Mouse (Mus musculus) kidney, embryonic 16.5 days (tissue): ENCODE measurements around the gene Ifne. TPM values are rescaled to one million over a fixed set of nuclear protein-coding genes. Genes with fewer than 3 reads are reported as not detected.
"Not testable (repeated sequence)": the region's sequence is repeated elsewhere in the genome, so short reads cannot be mapped to it uniquely, and the experiment has no call there.

Experiments
- ATAC-seq: fragments of 200-750 bp; cut with Nextera tagmentation; 2 replicates; pipeline ENCODE4 v1.8.0; 2017; ENCODE audit warnings: moderate TSS enrichment; ENCODE audit not compliant: low FRiP score, low TSS enrichment
- H3K27ac ChIP-seq: fragments of 300-500 bp; sonication (generic); 2 replicates; pipeline ENCODE4 v1.5.1; 2014; ENCODE audit warnings: low read length
- H3K27me3 ChIP-seq: fragments of 300-500 bp; sonication (generic); 2 replicates; pipeline ENCODE4 v1.6.1; 2014; ENCODE audit warnings: low read length, control low read depth, mixed read lengths; ENCODE audit not compliant: insufficient read depth
- H3K36me3 ChIP-seq: fragments of 300-500 bp; sonication (generic); 2 replicates; pipeline ENCODE4 v1.6.1; 2014; ENCODE audit warnings: low read length, control low read depth, mixed read lengths; ENCODE audit not compliant: insufficient read depth
- H3K4me1 ChIP-seq: fragments of 300-500 bp; sonication (generic); 2 replicates; pipeline ENCODE4 v1.6.1; 2014; ENCODE audit warnings: low read length, control low read depth, mixed read lengths; ENCODE audit not compliant: insufficient read depth
- H3K4me2 ChIP-seq: fragments of 300-500 bp; sonication (generic); replicated peaks from 2 replicates; pipeline ENCODE4 v1.6.1; 2014; ENCODE audit warnings: low read depth, low read length
- H3K4me3 ChIP-seq: fragments of 300-500 bp; sonication (generic); 2 replicates; pipeline ENCODE4 v1.5.1; 2014; ENCODE audit warnings: mild to moderate bottlenecking, low read length
- H3K9ac ChIP-seq: fragments of 300-500 bp; sonication (generic); replicated peaks from 2 replicates; pipeline ENCODE4 v1.6.1; 2014; ENCODE audit warnings: low read length
- H3K9me3 ChIP-seq: fragments of 300-500 bp; sonication (generic); 2 replicates; pipeline ENCODE4 v1.6.1; 2016; ENCODE audit warnings: low read length, control low read depth
- WGBS: fragments of 180-500 bp; shearing (Covaris S2); extraction: QIAGEN DNeasy Blood & Tissue Kit; methylation state at CpG from one replicate; pipeline ENCODE4 v1.1.7; 2014; 5-methylcytosine and 5-hydroxymethylcytosine counted together
- microRNA counts: library from miRNA; unstranded; fragments of <30 nt; microRNA quantifications from one replicate; lab custom pipeline; 2016
- microRNA-seq: library from miRNA; unstranded; fragments of <30 nt; microRNA quantifications from one replicate; pipeline ENCODE4, GENCODE M21; 2016
- polyA plus RNA-seq: library from polyadenylated mRNA; unstranded; fragments of >200 nt; fragmentation: Nextera tagmentation; extraction: Ambion mirVana; gene quantifications from 2 replicates; pipeline ENCODE4 v1.2.1, GENCODE M21; 2015

The Ifne gene
- polyA plus RNA-seq, 1 experiment from 2014 or later: not detected

GRCm38 (mm10) chr4:88849698-88850097 lies 30.3 kb downstream of the Ifne start, which contains the start of gene Ifna1:
Gene Ifna1 (plus strand): TSS chr4:88850087.
- WGBS: 90% methylated on average over 1 of the region's 1 CpGs
- Histone ChIP-seq H3K9ac (no peak within 1 kb of the TSS), H3K4me2 (no peak within 1 kb of the TSS), H3K9me3 (no peaks in the 10 kb centered on the region), H3K27me3 (no peaks in the 10 kb centered on the region), H3K4me3 (no peak within 1 kb of the TSS), H3K36me3 (no peaks in the 10 kb centered on the region), H3K27ac (no peak within 1 kb of the TSS), H3K4me1 (no peaks in the 10 kb centered on the region)
- no peak for ATAC-seq

- whole genome bisulfite sequencing: 52% methylated on average over 2 of the region's 2 CpGs
- H3K27ac ChIP-seq: no peak overlapping the region
- H3K4me3 ChIP-seq: no peak overlapping the region
- no peaks in the 10 kb centered on the region for H3K36me3 ChIP-seq
- no peaks in the 10 kb centered on the region for H3K4me1 ChIP-seq
- no peak overlapping the region for H3K4me2 ChIP-seq
- no peak for ATAC-seq
- no peaks in the 10 kb centered on the region for H3K9me3 ChIP-seq
- H3K27me3 ChIP-seq: no peaks in the 10 kb centered on the region
- H3K9ac ChIP-seq: no peak overlapping the region
These were observed 34.7 kb downstream of the Ifne start for GRCm38 (mm10) chr4:88845334-88845733.

DNA sequence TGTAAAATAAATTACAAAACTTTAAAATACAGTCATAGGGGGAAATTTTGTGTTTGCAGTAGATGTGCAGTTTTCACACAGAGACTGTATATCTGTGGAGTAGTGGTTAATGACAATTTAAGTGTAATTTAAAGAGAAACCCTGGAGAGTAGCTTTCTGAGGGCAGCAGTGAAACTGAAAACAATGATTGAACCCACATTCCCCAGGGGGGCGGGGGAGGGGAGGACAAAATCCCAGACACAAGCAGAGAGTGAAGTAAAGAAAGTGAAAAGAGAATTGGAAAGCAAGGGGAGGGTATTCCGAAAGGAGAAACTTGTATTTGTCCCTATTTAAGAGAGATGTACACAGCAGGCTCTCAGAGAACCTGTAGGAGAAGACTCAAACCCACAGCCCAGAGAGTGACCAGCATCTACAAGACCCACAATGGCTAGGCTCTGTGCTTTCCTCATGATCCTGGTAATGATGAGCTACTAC lies 38.5 kb downstream of the Ifne start, which contains the start of gene Ifna4:
Gene Ifna4 (plus strand): TSS at position 424 of the 474 bp plus-strand sequence.
- ATAC-seq: no peak
- Histone ChIP-seq H3K27me3 (no peaks in the 10 kb centered on the region), H3K9ac (no peak within 1 kb of the TSS), H3K27ac (no peak within 1 kb of the TSS), H3K9me3 (no peaks in the 10 kb centered on the region), H3K4me3 (no peak within 1 kb of the TSS), H3K4me1 (no peaks in the 10 kb centered on the region), H3K36me3 (no peaks in the 10 kb centered on the region), H3K4me2 (no peak within 1 kb of the TSS)
- 69% methylated on average over 2 of the region's 2 CpGs for WGBS

GRCm38 (mm10) chr4:88840058-88840457 lies 39.9 kb downstream of the Ifne start:
- H3K27ac ChIP-seq: no peak overlapping the region
- WGBS: 71% methylated on average over 3 of the region's 3 CpGs
- no peaks in the 10 kb centered on the region for H3K9me3 ChIP-seq
- no peaks in the 10 kb centered on the region for H3K36me3 ChIP-seq
- no peaks in the 10 kb centered on the region for H3K27me3 ChIP-seq
- no peak for ATAC-seq
- no peak overlapping the region for H3K4me2 ChIP-seq
- no peaks in the 10 kb centered on the region for H3K4me1 ChIP-seq
- no peak overlapping the region for H3K9ac ChIP-seq
- H3K4me3 ChIP-seq: no peak overlapping the region

GRCm38 (mm10) chr4:88838828-88839227 lies 41.2 kb downstream of the Ifne start:
- no peaks in the 10 kb centered on the region for H3K9me3 ChIP-seq
- H3K27me3 ChIP-seq: no peaks in the 10 kb centered on the region
- H3K27ac ChIP-seq: no peak overlapping the region
- ATAC-seq: no peak
- no peaks in the 10 kb centered on the region for H3K36me3 ChIP-seq
- H3K4me3 ChIP-seq: no peak overlapping the region
- 38% methylated on average over 3 of the region's 3 CpGs for WGBS
- H3K9ac ChIP-seq: no peak overlapping the region
- H3K4me1 ChIP-seq: no peaks in the 10 kb centered on the region
- no peak overlapping the region for H3K4me2 ChIP-seq

DNA sequence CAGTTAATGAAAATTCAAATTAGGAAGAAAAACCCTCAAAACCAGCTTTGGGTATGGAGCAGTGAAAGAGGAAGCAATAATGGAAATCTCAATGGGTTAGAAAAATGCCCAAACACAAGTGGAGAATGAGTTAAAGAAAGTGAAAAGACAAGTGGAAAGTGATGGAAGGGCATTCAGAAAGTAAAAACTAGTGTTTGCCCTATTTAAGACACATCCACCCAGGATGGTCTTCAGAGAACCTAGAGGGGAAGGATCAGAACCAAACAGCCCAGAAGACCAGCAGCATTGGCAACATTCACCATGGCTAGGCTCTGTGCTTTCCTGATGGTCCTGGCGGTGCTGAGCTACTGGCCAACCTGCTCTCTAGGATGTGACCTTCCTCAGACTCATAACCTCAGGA lies 44.8 kb downstream of the Ifne start, which contains the start of gene Ifna5:
Gene Ifna5 (plus strand): TSS at position 301 of the 400 bp plus-strand sequence.
- H3K27ac ChIP-seq, H3K36me3 ChIP-seq, H3K27me3 ChIP-seq, H3K4me3 ChIP-seq, H3K9me3 ChIP-seq, H3K4me1 ChIP-seq, ATAC-seq, H3K4me2 ChIP-seq, H3K9ac ChIP-seq: not testable (repeated sequence)
- WGBS: 100% methylated on average over 1 of the region's 1 CpGs

DNA sequence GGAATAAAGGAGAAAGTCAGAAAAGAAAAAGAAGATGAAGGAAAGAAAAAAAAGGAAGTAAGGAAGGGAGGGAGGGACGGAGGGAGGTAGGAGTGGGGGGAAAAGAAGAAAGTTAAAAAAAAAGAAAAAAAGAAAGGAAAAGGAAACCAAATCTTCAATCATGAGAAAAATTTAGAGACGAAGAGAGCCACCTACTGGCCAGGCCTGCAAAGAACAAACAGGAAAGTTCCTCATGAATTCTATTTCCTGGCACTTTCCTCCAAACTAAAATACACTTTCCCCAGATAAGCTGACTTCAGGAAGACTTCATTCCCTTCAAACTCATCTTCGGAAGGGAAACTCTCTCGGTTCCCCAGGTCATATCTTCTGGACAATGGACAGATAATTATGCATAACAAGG lies 49.5 kb downstream of the Ifne start:
- no peak overlapping the region for H3K9ac ChIP-seq
- 27% methylated on average over 4 of the region's 4 CpGs for WGBS
- H3K27me3 ChIP-seq: no peaks in the 10 kb centered on the region
- ATAC-seq: no peak
- H3K36me3 ChIP-seq: no peaks in the 10 kb centered on the region
- no peak overlapping the region for H3K4me3 ChIP-seq
- H3K27ac ChIP-seq: no peak overlapping the region
- no peaks in the 10 kb centered on the region for H3K4me1 ChIP-seq
- H3K4me2 ChIP-seq: no peak overlapping the region
- no peaks in the 10 kb centered on the region for H3K9me3 ChIP-seq

MicroRNAs within 50 kb of the gene (microRNA counts, 519-probe panel; counts per million panel counts)
- microRNA mmu-miR-31 (lab: Ali Mortazavi, UCI): 2,788 counts per million, percentile 67 among the panel's probes with 10 or more counts

Small RNA genes within 50 kb of the gene (microRNA-seq; reads per million reads assigned to microRNA genes)
- 146 reads per million, percentile 60 among the genes with 10 or more reads in this experiment for gene Mir31

Other genes with a start within 250 kb of the Ifne start
- gene C87499, start 245.8 kb downstream of the Ifne start, polyA plus RNA-seq: not detected in 2 replicates
- gene Ifna13, start 235.7 kb downstream of the Ifne start, polyA plus RNA-seq: not detected in 2 replicates
- gene Ifna16, start 203.3 kb downstream of the Ifne start, polyA plus RNA-seq: not detected in 2 replicates
- not detected in 2 replicates for gene Ifna2, start 196.3 kb downstream of the Ifne start, polyA plus RNA-seq
- gene Ifnab, start 188.8 kb downstream of the Ifne start, polyA plus RNA-seq: not detected in 2 replicates
- gene Gm26566, start 158.4 kb downstream of the Ifne start, polyA plus RNA-seq: 1.3 and 1.4 TPM in 2 replicates
- 95.4 and 97.6 TPM in 2 replicates for gene Klhl9, start 157.7 kb downstream of the Ifne start, polyA plus RNA-seq
- not detected in 2 replicates for gene Gm13271, start 125.3 kb downstream of the Ifne start, polyA plus RNA-seq
- 0.31 and 0.36 TPM in 2 replicates for gene Gm13283, start 120.1 kb downstream of the Ifne start, polyA plus RNA-seq
- not detected in 2 replicates for gene Gm13290, start 106.4 kb downstream of the Ifne start, polyA plus RNA-seq
- gene Gm13289, start 103.3 kb downstream of the Ifne start, polyA plus RNA-seq: not detected in 2 replicates
- gene Gm13272, start 100.4 kb downstream of the Ifne start, polyA plus RNA-seq: not detected in 2 replicates
- gene Ifnz, start 98.1 kb downstream of the Ifne start, polyA plus RNA-seq: 0.58 TPM in 1 of 2 replicates, not detected in the other
- gene Gm13276, start 94.5 kb downstream of the Ifne start, polyA plus RNA-seq: 0.37 TPM in 1 of 2 replicates, not detected in the other
- gene Gm13277, start 91.6 kb downstream of the Ifne start, polyA plus RNA-seq: not detected in 2 replicates
- not detected in 2 replicates for gene Gm13278, start 88.7 kb downstream of the Ifne start, polyA plus RNA-seq
- gene Gm13275, start 85.7 kb downstream of the Ifne start, polyA plus RNA-seq: not detected in 2 replicates
- gene Gm13279, start 82.8 kb downstream of the Ifne start, polyA plus RNA-seq: not detected in 2 replicates
- 0.96 and 1.8 TPM in 2 replicates for gene Gm13285, start 80.5 kb downstream of the Ifne start, polyA plus RNA-seq
- gene Gm13287, start 76.9 kb downstream of the Ifne start, polyA plus RNA-seq: not detected in 2 replicates
- gene Gm13288, start 74.7 kb downstream of the Ifne start, polyA plus RNA-seq: 0.05 TPM in 1 of 2 replicates, not detected in the other
- gene Ifna7, start 64.0 kb downstream of the Ifne start, polyA plus RNA-seq: not detected in 2 replicates
- not detected in 2 replicates for gene Ifna11, start 60.2 kb downstream of the Ifne start, polyA plus RNA-seq
- gene Ifna6, start 52.8 kb downstream of the Ifne start, polyA plus RNA-seq: not detected in 2 replicates
- gene Ifna5, start 44.7 kb downstream of the Ifne start, polyA plus RNA-seq: not detected in 2 replicates
- gene Ifna4, start 38.3 kb downstream of the Ifne start, polyA plus RNA-seq: not detected in 2 replicates
- not detected in 2 replicates for gene Ifna1, start 30.1 kb downstream of the Ifne start, polyA plus RNA-seq